Mouse (Mus musculus): Measurements from ENCODE around the gene Magea2. TPM values are rescaled to one million over a fixed set of nuclear protein-coding genes. Genes with fewer than 3 reads are reported as not detected.
"Not testable (repeated sequence)": the region's sequence is repeated elsewhere in the genome, so short reads cannot be mapped to it uniquely, and the experiment has no call there.

Magea2 gene
- total RNA-seq (2021) = not detected
- long read RNA-seq, experiment 1 = 0 reads
- long read RNA-seq, experiment 2 = 0 reads

DNA sequence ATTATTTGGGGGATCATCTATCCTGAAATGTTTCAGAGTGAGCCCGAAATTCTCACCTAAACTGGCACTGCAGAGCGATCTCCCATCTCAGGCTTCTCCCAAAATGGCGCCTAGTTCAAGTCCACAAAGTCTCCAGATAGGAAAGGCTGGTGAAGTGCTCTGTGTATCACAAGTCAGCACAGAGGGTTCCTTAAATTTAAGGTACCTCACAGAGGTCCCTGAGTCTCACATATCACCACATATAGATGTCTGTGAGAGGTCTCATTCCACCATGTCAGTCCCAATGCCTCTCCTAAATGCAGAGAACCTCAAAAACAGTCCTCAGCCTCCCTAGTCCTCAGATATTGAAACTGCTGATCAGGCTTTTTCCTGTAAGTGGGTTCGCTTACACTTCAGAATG lies at the start of gene Magea2:
TSS of gene Magea2 (minus strand) at position 101 of the 400 bp plus-strand sequence.
- not testable (repeated sequence) for DNase-seq (ENCODE audit: low spot score in 2 of 2)

DNA sequence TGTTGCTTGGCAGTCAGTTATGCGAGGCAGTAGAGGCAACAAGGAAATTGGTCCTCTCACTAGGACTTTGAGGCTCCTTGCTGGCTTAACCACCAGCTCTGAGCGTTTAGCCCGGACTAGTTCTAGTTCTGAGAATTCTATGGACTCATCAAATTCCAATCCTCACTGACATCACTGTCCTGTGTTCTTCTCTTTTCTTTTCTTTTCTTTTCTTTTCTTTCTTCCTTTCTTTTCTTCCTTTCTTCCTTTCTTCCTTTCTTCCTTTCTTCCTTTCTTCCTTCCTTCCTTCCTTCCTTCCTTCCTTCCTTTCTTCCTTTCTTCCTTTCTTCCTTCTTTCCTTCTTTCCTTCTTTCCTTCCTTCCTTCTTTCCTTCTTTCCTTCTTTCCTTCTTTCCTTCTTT lies 34.8 kb upstream of the Magea2 start, which contains the start of gene Cldn34b2:
TSS of gene Cldn34b2 (minus strand) at position 101 of the 400 bp plus-strand sequence.
- not testable (repeated sequence) for DNase-seq (ENCODE audit: low spot score in 2 of 2)

- DNase-seq (ENCODE audit: low spot score in 2 of 2) = peak in 1 of 2 experiments; percentile 16
These were observed 4.6 kb upstream of the Magea2 start for GRCm38 (mm10) chrX:155098024-155098423.

DNA sequence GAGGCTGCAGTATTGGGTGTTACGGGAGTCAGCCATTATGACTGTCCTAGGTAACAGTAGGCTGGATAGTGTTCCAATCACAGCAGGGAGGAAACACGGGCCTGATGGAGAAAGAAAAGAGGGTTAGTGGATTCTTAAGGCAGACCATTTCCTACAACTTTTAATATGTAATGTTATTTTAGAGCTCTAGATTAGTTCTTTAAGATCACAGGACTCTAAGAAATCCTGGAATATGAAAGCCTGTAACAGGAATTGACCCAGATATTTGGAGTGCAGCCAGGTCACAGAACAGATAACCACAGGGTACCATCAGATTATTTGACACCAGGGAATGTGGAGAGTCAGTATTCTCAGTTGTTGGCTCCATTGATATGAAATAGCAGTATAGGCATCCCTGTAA lies 3.8 kb downstream of the Magea2 start, which contains the start of gene Magea1:
TSS of gene Magea1 (minus strand) at position 101 of the 400 bp plus-strand sequence.
- DNase-seq (ENCODE audit: low spot score in 2 of 2) = not testable (repeated sequence)

DNA sequence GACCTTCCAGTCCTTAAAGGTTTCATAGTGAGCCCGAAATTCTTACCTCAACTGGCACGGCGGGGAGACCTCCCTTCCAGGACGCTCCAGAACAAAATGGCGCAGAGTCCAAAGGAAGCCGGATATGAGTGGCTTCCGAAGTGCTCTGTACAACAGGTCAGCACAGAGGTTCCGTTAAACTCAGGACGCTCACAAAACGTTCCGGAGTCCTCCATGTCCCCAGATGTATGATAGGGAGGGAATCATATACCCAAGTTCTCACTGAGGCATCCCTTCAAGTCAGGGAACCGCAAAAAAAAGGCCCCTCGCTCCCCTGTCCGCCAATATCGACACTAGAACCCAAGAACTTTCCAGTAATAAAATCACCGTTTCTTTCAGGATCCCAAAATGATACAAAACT lies 30.4 kb downstream of the Magea2 start, which contains the start of gene Magea5:
TSS of gene Magea5 (minus strand) at position 101 of the 400 bp plus-strand sequence.
- DNase-seq (ENCODE audit: low spot score in 2 of 2) = not testable (repeated sequence)

DNA sequence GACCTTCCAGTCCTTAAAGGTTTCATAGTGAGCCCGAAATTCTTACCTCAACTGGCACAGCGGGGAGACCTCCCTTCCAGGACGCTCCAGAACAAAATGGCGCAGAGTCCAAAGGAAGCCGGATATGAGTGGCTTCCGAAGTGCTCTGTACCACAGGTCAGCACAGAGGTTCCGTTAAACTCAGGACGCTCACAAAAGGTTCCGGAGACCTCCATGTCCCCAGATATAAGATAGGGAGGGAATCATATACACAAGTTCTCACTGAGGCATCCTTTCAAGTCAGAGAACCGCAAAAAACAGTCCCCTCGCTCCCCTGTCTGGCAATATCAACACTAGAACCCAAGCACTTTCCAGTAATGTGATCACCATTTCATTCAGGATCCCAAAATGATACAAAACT lies 97.7 kb downstream of the Magea2 start, which contains the start of gene Magea8:
TSS of gene Magea8 (minus strand) at position 101 of the 400 bp plus-strand sequence.
- DNase-seq (ENCODE audit: low spot score in 2 of 2) = not testable (repeated sequence)

Other genes with a start within 250 kb of the Magea2 start
- not detected for gene Cldn34b1, start 203.4 kb downstream of the Magea2 start, total RNA-seq (2021)
- gene Magea6, start 157.7 kb downstream of the Magea2 start, total RNA-seq (2021) = not detected
- gene Magea3, start 144.2 kb downstream of the Magea2 start, total RNA-seq (2021) = not detected
- not detected for gene Magea8, start 97.8 kb downstream of the Magea2 start, total RNA-seq (2021)
- gene Magea5, start 30.5 kb downstream of the Magea2 start, total RNA-seq (2021) = not detected
- gene Magea1, start 3.9 kb downstream of the Magea2 start, total RNA-seq (2021) = not detected
- not detected for gene Cldn34b2, start 34.7 kb upstream of the Magea2 start, total RNA-seq (2021)
- gene Sat1, start 122.8 kb upstream of the Magea2 start, total RNA-seq (2021) = 10 to 100 TPM; 56.1 to 80.4 TPM
- 10 to 100 TPM; 18.8 to 24.1 TPM for gene Acot9, start 168.8 kb upstream of the Magea2 start, total RNA-seq (2021)
- gene Prdx4, start 247.1 kb upstream of the Magea2 start, total RNA-seq (2021) = 10 to 100 TPM; 17.4 to 22.1 TPM